Mouse (Mus musculus): ENCODE results near the gene Aatf.
"Not testable (repeated sequence)": the region's sequence is repeated elsewhere in the genome, so short reads cannot be mapped to it uniquely, and the experiment has no call there.

Gene Aatf

DNA sequence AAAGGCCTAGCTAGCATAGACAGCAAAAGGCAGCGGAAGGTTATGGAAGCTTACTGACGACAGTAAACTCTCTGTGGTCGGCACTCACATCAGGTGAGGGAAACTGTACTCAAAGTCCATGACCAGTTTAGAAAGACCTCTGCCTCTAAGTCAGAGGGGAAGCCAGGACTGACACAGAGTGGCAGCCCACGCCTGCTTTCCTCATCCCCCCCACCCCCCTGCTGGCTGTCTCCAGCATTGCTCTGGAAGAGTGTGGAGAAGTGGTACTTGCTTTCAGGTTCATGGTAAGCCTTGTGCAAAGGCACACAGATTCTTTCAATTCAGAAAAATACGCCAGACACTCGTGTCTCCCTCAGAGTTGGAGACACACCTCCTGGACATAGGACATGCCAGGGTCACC, 78.4 kb downstream of the Aatf start:
- no peak for DNase-seq (ENCODE audit: low spot score)

DNA sequence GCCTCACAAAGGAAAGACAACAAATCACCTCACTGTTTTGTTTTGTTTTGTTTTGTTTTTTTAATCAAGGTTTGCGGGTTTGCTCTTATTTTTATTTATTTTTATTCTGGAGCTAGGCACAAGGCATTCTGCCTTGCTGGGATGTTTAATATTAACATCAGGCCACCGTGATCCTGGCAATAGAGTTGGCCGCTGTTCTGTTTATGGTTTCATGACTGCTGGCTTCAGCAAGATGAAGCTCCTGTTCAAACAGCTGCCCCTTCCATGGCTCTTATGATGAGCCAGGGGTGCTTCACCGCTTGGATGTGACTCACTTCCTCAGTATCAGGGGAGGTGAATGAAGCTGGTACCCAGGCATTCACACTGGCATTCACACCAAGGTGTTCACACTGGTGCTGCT, 83.0 kb downstream of the Aatf start:
- DNase-seq (ENCODE audit: low spot score), result no peak

DNA sequence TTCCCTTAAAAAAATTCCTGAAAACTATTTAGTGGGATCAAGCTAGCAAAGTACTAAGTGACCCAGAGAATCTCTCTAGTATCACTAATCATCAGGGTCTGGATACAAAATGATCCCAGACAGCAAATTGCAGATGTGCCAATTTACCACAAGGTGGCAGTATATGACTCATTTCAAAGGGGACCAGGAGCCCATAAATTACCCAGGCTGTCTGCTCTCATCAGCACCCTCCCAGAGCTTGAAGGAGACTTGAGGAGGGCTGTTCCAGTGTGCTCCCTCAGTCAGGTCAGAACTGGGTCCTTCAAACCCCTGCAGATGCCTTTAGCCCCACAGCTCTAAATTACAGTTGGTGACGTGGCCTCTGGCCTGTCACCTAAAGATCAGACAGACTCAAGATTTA, 83.7 kb downstream of the Aatf start:
- DNase-seq (ENCODE audit: low spot score), result peak; percentile 4

DNA sequence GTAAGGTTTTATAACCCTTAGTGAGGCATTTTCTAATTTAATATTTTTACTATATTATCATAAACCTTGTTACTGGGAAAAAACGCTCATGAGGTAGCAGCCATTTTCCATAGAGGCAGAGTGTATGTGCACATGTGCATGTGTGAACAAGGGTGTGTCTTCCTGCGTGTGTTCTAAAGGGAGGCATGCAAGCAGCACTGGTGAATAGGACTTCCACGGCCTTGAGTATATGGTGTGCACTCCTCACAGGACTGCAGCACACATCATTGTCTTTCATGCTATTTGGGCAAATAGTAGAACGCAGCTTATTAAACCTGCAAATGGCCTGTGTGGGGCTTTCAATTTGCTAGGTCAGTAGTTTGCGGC, 86.7 kb downstream of the Aatf start:
- no peak for DNase-seq (ENCODE audit: low spot score)

DNA sequence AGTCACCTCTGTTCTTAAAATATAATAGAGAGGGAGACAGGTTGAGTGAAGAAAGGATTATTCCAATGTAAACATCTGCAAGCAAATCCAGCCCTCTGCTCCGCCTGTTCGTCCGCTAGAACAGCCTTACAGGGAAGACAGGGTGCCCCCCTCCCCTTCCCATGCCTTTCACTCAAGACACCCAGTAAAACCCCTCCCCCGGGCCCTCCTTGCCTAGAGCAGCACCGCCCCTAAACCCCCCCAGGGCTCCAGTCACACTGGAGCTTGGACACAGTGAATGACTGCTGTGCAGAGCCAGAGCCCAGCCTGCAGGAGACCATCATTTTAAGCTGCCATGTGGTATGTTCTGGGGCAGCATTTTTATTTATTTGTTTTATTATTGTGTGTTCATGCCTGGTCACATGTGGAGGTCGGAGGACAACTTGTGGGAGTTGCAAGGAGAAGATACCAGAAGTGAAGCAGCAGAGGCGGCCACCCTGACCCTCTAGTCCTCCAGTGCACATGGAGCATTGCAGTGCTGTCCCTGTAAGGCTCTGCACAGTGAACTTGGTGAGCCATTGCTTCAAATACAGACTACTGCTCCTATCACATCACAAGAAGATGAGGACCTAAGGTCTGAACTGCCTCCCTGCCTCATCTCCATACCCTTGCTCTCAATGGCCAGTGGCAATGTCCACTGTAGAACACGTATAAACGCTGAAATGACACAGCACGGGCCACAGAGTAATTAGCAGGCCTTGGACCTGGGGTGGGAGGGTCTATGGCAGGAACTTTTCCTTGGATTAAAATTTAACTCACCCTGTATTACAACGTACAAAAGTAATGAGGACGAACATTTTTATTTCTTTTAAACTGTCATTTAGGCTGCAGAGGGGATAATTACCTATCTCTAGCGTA, 87.3 kb downstream of the Aatf start:
- no peak for DNase-seq (ENCODE audit: low spot score)

DNA sequence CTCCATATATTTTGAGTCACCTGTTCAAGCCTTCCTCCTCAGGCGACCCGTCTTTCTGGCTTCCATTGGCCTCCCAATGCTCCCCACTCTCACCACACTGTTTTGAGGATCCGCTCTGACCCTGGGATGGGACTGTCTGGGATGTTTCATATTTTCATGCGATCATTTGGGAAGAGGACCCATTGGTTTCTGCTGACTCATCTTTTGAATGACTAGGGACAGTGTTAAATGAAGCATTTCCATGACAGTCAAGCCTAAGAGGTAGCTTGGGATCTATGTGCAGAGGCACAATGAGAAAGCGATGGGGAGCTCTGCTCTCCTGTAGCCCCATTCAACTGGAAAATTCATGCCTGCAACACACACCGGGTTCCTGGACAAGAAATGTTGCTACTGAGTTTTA, 92.5 kb downstream of the Aatf start:
- DNase-seq (ENCODE audit: low spot score), result no peak

DNA sequence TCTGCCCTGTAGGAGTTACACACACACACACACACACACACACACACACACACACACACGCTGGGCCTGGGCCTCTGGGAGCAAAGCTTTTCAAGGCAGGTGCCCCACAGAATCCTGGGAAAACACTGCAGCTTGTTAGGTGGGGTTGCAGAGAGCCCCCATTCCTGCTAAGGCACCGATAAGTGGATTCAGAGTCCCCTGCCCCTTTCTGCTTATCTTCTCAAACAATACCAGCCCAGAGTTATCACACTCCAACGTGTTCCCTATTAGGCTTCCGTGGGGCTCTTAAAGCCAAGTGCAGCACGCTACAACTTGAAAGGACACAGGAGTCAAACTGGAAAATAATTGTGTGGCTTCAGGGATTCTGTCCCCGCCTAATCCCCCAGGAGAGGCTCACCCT, 100.2 kb downstream of the Aatf start:
- DNase-seq (ENCODE audit: low spot score), result no peak

DNA sequence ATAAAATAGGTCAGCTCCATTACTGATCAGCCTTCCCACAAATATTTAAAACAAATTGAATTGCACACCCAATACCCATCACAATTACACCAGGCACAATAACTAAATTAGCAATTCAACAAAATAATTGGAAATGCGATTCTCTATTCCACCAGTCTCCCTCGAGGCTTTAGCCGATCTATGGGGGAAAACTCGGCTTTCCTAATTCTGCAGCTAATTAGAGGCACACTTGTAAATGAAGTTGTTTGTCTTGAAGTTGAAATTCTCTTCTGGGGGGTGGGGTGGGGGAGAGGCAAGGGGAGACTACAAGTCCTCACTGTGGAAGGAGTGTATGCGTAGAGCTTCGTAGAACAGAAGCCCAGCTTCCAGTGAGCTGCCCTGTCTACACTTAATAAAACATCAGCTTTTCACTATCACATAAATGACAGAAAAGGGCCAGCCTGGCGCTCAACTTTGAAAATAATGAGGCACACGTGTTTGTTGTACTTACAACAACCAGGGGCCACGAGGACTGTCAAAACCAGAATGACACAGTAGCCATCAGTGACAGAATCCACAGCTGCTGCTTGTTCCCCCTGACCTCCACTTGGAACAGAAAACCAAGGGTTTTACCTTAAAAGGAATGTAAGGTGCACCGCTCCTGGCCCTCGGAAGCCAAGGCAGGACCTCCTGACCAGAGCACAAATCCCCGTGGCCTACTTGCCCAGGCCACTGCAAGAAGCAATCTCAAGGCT, 101.0 kb downstream of the Aatf start:
- no peak for DNase-seq (ENCODE audit: low spot score)

DNA sequence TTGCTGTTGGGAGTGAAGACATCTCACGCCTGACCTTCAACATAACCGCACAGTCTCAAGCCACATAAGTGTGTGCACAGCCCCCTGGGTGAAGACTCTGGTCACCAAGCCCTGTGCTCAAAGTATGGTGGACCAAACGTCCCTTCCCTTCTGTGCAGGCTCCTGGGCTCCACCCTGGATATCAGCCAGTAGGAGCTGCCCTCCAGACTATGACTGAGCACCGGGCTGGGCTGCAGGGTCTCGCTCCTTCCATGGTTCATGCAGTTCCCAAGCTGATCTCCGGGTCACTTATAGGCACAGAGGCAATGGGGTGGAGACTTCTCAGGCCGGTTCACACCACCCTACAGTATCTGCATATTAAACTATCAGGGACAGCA, 101.7 kb downstream of the Aatf start:
- no peak for DNase-seq (ENCODE audit: low spot score)

DNA sequence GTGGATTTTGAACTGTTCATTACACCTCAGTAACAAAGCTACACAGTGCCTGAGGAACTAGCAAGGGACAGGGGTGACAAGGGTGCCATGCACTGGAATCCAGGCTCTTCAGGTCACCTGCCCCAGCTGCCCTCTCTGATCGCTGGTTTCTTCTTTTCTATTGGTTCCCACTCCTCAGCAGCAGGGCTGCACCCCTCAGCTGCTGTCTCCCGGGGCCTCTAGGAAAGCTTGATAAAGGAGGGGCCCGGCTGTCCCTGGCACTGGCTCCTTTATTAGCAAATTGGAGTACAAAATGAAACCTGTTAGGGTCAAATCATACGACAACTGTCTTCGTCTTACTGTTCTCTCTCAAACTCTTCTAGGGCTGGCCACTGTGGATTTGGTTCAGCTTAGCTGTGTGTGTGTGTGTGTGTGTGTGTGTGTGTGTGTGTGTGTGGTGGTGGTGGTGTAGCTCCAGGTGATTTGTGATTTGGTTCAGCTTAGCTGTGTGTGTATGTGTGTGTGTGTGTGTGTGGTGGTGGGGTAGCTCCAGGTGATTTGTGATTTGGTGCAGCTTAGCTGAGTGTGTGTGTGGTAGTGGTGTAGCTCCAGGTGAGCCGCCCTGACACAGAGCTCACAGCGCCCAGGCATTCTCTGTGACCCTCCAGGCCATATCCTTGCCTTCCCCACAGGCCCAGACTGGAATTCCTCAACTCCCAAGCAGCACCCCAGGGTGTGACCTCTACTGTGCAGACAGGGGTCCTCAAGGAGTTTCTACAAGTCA, 102.3 kb downstream of the Aatf start:
- DNase-seq (ENCODE audit: low spot score), result no peak

DNA sequence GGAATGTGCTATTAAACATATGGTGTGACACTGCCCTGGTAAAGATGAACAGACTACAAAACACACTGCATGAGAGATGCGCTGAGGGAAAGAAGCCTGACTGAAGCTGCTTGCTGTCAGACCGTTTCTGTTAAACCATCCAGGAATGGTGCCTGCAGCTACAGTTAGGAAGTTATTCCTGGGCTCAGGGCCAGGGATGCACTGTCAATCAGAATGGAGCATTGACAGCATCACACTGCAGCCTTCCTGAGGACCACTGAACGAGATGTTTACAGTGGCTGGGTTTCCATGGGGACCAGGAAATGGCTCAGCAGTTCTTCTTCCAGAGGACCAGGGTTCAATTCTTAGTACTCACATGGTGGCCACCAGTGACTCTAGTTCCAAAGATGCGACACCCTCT, 102.9 kb downstream of the Aatf start:
- no peak for DNase-seq (ENCODE audit: low spot score)

DNA sequence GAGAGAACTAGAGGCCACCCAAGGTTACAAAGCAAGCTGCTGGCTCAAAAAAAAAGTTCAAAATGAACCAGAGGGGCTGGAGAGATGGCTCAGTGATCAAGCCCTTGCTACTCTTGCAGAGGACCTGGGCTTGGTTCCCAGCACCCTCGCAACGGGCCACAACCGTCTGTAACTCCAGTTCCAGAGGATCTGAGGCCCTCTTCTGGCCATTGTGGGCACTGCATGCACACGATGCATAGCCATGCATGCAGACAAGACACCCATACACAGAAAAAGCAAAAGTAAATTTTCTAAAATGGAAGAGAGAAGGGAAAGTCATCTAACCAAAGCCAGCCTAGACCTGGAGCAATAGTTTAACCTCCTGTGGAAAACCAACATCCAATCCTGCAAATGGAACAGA, 106.6 kb downstream of the Aatf start:
- no peak for DNase-seq (ENCODE audit: low spot score)

DNA sequence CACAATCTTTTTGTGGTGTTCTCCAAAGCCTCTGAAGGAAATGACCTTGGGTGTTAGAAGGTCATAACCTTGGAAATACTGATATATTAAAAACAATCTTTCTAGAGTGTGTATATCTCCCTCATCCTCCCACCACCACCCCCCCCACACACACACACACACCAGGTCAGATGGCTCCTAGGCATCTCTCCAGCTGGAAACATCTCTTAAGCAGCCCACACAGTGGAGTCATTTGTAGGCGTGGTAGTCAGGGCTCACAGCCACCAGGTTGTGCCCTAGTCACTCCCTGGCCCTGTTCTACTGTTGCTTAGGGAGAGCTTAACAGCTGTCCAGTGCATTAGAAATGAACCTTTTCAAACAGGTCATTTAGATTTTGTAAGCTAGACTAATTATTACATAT, 118.3 kb downstream of the Aatf start:
- DNase-seq (ENCODE audit: low spot score), result no peak

DNA sequence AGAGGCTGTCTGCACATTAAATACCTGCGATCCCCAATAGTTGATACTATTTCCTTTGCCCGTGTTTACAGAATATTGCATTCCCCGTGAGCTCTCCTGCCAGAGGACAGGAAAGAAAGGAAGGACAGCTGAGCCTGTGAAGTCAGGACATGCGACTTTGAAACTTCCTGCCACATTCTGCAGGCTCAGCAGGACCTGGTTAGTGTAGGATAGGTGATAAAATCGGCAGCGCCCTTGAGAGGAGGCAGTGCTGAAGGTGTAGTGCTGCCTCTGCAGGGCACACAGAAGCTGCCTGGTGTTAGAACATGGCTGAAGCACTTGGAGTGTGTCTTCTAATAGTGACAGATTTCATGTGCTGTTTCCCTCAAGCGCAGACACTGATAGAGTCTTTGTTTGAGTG, 119.8 kb downstream of the Aatf start:
- no peak for DNase-seq (ENCODE audit: low spot score)

DNA sequence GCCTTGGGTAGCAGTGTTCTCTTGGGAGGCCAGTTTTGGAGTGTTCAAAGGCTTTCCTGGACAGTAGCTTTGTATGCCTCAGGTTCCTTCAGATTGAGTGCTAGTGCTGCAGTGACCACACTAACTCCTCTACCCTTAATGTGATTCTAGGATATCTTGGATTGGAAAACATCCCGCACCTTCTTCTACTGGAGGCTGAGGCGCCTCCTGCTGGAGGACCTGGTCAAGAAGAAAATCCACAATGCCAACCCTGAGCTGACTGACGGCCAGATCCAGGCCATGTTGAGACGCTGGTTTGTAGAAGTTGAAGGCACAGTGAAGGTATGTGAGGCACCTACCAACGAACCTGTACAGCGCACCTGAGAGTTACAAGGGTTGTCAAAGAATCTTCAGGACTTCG, 121.3 kb downstream of the Aatf start:
- DNase-seq (ENCODE audit: low spot score), result not testable (repeated sequence)

DNA sequence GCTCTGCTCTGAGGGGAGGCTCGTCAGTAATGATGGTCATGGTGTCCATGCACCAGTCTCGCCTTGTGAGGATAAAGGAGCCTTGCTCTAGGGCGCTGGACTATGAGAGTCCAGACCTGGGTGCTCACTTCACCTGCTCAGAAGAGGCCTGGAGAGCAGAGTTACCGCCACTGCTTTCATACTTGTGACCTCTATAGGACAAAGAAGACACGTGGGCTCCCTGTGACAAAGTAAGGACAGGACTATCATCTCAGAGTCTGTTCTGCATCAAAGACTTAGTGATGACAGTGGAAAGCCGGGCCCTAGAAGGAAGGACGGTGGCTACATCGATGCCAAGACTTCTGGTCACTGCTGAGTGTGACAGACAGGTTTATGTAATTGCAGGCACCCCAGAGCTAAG, 122.2 kb downstream of the Aatf start:
- no peak for DNase-seq (ENCODE audit: low spot score)

DNA sequence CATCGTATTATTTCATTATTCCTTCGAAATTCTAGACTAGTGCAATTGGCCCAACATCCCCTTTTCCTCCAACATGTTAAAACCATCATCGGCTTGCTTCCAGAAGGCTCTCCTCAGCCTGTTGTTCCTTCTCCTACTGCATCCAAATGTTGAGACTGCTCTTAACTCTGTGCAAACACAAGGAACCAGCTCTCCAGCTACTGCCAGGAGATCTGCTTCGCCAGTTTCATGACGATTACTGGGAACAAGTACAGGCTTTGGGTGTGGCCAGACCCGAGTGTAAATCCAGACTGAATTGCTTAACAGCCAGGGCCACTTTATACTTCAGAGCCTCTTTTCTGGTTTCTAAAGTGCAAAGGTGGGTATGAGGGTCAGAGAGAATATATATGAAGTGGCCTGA, 124.0 kb downstream of the Aatf start:
- DNase-seq (ENCODE audit: low spot score), result no peak

DNA sequence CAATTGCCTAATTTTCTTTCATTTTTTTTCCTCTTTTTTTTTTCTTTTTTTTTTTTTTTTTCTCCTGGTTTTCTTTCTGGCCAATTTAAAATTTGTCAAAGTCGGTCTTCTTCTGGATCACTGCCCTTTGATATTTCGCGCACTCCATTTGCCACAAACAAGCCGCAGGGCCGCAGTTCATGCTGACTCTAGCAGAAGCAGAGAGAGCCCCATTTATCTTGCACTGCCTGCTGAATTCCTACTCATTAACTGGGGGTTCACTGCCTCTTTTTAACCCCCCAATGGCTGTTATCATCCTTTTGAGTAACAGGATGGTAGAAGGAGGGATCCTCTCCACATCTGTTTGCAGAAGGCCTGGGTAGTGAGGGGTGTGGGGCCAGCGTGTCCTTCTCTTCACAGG, 129.4 kb downstream of the Aatf start:
- DNase-seq (ENCODE audit: low spot score), result no peak

DNA sequence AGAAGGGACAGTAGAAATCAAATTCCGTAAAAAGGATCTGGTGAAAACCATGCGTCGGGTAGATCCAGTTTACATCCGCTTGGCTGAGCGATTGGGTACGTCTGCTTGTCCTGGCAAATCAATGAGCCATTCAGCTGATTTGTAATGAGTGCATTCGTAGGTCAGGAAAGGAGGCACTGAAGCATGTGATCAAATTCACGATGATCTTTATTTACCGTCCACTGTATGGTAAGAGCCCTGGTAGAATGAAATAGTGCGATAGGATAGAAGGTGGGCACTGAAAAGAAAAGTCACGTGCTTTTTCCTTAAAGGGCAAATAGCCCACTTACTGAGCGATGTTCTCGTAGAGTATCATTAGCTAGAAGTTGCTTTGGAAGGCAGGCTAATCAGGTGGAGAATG, 130.9 kb downstream of the Aatf start:
- DNase-seq (ENCODE audit: low spot score), result no peak

DNA sequence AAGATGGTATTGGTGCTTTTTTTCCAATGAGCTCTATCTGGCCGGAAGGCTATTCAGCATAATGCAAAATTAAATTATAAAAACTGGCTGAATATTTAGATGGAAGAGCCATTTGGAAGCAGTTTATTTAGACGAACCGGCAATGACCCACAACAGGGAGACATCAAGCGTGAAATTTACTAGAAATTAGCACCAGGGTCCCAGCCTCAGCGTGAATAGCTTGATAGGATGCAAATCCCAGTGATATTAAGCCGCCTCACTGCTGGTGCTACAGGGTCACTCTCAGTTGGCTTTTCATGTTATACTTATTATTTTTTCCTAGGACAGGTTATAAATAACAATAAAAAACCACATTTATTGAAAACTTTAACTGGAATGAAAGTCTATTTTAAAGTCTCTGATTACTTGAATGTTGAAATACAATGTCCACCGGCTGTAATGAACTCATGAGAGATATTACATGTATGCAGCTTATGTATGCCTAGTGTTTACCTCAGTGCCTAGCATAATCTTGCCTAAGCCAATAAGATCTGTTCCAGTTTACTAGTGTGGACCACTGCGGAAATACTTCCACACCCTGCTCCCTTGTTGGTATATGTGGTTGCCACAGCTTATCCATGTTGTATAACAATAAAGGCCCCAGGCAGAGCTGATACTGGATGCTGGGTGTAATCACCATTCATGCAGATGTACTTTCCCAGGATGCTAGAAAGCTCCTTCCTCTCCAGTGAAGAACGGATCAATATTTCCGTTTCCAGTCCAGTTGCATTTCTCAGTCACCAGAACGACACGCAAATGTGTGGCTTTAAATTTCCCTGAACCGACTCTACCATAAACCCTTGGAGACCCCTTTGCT, 136.6 kb downstream of the Aatf start:
- DNase-seq (ENCODE audit: low spot score), result no peak

DNA sequence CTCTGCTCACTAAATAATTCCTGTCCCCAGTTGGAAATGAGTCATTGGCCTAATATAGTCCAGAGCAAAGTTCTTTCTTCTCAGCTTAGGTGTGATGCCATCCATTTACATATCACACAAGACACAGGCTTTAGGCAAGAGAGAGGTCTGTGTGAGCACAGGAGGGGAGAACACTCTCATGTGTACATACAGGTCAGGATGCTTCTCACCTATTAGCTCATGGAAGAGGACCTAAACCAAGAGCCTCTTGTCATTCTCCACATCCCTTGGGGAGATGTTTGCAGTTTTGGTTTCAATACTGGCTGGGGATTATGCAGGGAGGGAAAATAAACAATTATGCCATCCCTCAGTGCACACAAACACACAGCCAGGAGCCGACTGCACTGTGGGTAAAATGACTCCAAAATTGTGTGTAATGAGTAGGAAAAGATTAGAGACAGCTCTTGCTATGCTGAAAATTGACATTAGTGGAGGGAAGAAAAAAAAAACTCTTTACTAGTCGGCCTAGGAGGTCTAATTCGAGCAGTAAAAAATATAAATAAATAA, 137.3 kb downstream of the Aatf start:
- DNase-seq (ENCODE audit: low spot score), result no peak

DNA sequence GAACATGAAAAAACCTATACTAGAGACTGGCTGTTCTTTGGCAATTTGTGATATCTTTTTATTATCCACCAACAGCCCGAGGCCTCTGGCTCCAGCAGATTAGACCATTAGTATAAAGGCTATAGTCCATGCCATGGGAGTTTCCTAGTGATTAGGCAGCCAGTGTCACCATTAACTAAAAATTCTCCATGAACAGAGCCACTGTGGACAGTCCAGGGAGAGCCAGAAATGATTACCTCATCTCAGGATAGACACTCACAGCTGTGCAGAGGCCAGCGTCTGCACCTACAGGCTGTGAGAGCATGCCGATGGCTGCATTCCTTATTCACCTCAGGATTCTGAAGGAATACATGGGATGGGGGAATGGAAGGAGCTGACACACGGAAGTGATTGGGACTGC, 140.2 kb downstream of the Aatf start:
- no peak for DNase-seq (ENCODE audit: low spot score)
